Mouse (Mus musculus): Measurements from ENCODE around the gene Mlst8.

Gene Mlst8

DNA sequence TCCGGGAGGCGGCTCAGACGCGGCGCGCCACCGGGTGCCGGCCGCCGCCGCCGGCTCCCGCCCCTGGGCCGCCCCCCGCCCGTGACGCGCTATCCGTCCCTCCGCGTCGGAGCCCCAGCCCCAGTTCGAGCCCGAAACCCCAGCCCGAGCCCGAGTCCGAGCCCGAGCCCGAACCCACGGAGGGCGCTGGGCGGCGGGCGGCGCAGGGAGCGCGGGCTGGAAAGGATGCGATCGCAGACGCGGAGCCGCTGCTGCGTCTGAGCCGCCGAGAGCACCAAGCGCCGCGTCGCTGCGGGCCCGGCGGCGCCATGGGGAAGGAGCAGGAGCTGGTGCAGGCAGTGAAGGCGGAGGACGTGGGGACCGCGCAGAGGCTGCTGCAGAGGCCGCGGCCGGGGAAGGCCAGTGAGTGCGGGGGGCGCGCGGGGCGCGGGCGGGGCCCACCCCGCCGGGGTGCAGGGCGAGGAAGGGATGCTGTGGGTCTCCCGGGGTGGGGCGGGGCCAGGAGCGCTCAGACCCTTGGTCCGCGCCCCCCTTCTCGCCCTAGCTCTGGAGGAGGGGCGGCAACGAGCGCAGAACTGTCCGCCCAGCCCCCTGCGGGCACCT lies 9.9 kb upstream of the Mlst8 start:
- peak; percentile 50 to 71 for DNase-seq

DNA sequence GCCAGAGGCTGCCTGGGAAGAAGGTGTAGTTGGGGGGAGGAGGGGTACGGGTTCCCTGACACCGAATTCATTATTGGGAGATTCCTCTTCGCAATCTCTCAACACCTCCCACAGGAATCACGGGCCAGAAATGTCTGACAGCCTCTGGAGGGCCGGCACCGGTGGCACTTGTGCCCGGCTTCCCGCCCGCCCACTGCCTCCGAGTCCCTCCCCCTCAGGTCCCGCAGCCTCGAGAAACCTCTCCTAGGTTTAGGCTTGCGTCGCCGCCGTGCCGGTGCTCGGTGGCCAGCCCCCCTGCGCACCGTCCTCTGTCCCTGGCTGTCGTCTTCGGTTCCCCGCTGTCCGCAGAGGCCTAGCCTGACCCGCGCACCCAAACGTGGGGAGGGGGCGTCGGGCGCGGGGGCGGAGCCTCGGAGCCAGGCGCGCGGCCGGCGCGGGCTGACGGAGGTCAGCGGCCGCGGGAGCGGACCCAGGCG lies 9.3 kb upstream of the Mlst8 start, which contains the start of gene Caskin1:
Gene Caskin1, plus strand, starts transcription at position 416 of the 476 bp plus-strand sequence.
- peak; percentile 77 to 79 for DNase-seq

DNA sequence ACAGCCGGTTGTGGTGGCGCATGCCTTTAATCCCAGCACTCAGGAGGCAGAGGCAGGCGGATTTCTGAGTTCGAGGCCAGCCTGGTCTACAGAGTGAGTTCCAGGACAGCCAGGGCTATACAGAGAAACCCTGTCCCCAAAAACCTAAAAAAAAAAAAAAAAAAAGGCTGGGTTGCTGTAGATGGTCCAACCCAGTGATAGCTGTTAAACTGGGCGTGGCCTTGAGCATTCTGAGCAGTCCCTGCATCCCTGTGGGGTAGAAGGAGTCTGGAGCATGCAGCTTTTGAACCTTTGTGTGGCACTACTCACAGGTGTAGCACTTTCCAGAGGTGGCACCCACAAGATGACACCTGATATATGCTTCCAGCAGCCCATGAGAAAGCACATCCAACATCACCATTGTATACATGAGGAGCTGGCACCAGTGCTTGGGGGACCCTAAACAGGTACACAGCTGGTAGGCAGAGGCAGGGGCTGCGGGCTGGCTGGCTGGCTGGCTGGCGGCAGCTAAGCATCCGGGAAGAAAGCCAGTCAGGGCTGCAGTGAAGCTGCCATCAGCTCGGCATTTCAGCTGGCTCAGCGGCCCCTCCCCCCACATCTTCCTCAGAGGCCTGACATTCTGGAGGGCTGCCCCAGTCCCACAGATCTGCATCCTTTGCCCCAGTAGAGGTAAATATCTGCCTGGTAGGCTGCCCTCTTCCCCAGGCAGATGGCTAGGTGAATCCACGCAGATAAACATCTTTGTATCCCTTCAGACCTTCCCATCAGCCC lies 6.4 kb upstream of the Mlst8 start:
- no peak for DNase-seq

DNA sequence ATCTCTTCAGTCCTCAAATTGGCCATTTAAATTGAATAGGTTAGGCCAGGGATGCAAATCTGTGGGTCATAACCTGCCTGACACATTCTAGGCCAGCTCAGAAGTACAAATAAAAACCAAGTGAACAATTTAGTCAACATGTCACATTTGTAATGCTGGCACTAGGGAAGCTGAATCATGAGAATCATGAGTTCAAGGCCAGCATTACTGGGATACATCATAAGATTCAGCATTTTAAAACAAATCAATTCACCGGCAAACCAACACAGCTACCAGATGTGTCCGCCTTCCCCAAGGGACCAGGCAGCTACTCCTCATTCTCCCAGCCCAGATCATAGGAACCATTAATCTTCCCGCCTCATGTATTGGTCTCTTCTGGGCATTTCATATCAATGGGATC lies 4.6 kb upstream of the Mlst8 start:
- DNase-seq: no peak

DNA sequence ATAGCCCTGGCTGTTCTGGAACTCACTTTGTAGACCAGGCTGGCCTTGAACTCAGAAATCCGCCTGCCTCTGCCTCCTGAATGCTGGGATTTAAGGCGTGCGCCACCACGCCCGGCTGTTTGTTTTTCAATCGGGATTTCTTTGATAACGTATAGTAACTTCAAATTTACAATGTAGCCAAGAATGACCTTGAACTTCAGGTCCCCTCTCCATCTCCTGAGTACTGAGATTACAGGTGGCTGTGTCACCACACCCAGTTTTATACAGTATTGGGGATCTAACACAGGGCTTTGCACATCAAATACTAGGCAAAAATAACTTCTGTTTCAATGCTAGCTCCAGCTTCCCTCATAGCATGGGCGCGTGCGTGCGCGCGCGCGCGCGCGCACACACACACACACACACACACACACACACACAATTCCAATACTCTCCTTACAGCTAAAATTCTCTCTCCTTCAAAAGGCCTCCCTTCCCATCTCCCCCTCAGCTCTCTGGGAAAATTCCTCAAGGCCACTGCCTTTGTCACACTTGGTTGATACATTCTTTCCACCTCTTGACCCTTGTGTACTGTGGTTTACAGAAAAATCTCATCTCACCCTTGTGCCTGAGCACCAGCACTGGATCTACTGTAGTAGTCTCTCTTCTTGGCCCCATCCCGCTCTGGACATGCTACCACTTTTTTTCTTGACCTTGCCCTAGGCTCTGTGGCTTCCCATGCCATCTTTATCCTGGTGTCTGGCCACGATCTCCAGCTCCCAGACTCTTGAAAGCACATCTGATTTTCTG lies 2.3 kb upstream of the Mlst8 start:
- no peak for DNase-seq

GRCm38 (mm10) chr17:24480201-24480826 lies 1.4 kb upstream of the Mlst8 start:
- no peak for DNase-seq

DNA sequence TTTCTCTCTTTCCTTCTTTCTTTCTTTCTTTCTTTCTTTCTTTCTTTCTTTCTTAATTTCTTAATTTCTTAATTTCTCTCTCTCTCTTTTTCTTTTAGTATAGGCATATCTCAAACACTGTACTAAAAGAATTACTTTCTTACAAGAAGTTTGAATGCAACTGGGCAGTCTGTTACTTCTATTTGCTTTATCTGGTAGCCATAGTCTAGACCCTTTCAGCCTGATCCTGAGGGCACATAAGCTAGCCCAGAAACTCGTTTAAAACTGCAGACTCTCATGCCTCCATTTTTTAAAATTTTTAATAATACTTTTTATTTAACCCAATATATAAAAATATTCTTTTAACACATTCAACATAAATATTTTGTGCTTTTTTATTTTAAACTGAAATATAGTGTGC lies 553 bp upstream of the Mlst8 start:
- no peak for DNase-seq

- peak in 1 of 2 experiments; percentile 52 for DNase-seq
Observed at GRCm38 (mm10) chr17:24477985-24478600, 785 bp downstream of the Mlst8 start.

- DNase-seq: no peak
Observed at GRCm38 (mm10) chr17:24477053-24477984, 1.6 kb downstream of the Mlst8 start.

GRCm38 (mm10) chr17:24476022-24476776 lies 2.7 kb downstream of the Mlst8 start:
- DNase-seq: no peak

GRCm38 (mm10) chr17:24475586-24475985 lies 3.3 kb downstream of the Mlst8 start:
- no peak for DNase-seq

DNA sequence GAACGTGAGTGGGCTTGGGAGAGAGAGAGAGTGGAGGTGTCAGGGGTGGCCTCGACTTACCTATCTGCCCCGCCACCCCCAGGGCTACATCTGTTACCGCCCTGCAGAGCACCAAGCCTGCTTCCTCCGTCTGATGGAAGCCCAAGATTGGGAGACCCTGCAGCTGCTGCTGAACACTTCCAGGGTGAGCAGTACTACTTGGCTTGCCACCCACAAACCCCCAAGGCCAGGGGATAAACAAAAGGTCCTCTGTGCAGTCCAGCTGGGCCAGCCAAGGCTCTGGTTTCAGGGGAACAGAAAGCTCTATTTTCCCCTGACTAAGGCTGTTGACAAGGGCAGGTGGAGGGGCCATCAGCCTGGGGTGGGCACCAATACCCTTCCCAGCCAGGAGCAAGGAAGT lies 4.3 kb downstream of the Mlst8 start:
- peak in 1 of 2 experiments; percentile 24 for DNase-seq

GRCm38 (mm10) chr17:24473612-24474275 lies 5.1 kb downstream of the Mlst8 start, which contains the start of gene Bricd5:
Gene Bricd5, plus strand, starts transcription at chr17:24473884.
- no peak for DNase-seq

GRCm38 (mm10) chr17:24472512-24472911 lies 6.4 kb downstream of the Mlst8 start:
- peak; percentile 72 to 78 for DNase-seq

GRCm38 (mm10) chr17:24470701-24471527 lies 8.0 kb downstream of the Mlst8 start:
- peak; percentile 40 to 67 for DNase-seq

- DNase-seq: peak; percentile 99 to 100
Observed at GRCm38 (mm10) chr17:24469910-24470602, 8.8 kb downstream of the Mlst8 start, which contains the start of the genes E4f1 and Pgp. Gene E4f1, minus strand, starts transcription at chr17:24470313. Gene Pgp, plus strand, starts transcription at chr17:24470392.

GRCm38 (mm10) chr17:24469336-24469909 lies 9.5 kb downstream of the Mlst8 start:
- DNase-seq: no peak
